Mouse (Mus musculus) brain, embryonic 14.5 days (tissue): ENCODE results near the gene Eef1akmt2.

Experiments
- CTCF ChIP-seq: fragments of 200-500 bp; IDR thresholded peaks from 2 replicates; pipeline ENCODE4 v1.5.1; 2012; ENCODE audit warnings: inconsistent platforms, mild to moderate bottlenecking, moderate library complexity, borderline replicate concordance; ENCODE audit not compliant: insufficient read depth, insufficient read length; ENCODE audit errors: extremely low read depth
- POLR2A ChIP-seq: fragments of 200-500 bp; IDR thresholded peaks from 2 replicates; pipeline ENCODE4 v1.6.1; 2012; ENCODE audit warnings: mild to moderate bottlenecking, inconsistent platforms, borderline replicate concordance; ENCODE audit not compliant: poor library complexity, insufficient read depth, insufficient read length, severe bottlenecking; ENCODE audit errors: extremely low read depth

DNA sequence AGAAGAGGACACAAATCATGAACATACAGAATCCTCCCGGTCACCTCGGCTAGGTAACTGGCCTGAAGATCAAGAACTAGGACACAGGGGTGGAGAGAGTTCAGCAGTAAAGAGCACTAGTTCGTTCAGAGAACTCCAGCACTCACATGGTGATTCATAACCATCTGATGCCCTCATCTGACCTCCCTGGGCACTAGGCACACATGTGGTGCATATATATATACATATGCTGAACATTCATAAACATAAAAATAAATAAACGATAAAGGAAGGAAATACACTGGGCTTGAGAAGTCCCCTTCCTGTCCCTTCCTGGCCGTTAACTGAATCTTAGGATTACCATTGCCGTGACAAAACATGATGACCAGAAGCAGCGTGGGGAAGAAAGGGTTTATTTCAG is 40.3 kb upstream of the Eef1akmt2 start:
- TF ChIP-seq CTCF, result no peak
- no peak for TF ChIP-seq POLR2A
